Mouse (Mus musculus) adrenal gland, adult 8-10 months (tissue): ENCODE results near the gene Afg1l. TPM values are rescaled to one million over a fixed set of nuclear protein-coding genes. Genes with fewer than 3 reads are reported as not detected.

Source experiments
- DNase-seq: peaks from one replicate; pipeline ENCODE4 v3.0.0; 2022
- total RNA-seq, 4 experiments: library from RNA; stranded (reverse); gene quantifications; 2 replicates each; pipeline ENCODE4 v1.2.4; 2022

Gene Afg1l
- total RNA-seq, 4 experiments from 2014 or later = 16.8 to 21.0 (median 18.7) TPM

DNA sequence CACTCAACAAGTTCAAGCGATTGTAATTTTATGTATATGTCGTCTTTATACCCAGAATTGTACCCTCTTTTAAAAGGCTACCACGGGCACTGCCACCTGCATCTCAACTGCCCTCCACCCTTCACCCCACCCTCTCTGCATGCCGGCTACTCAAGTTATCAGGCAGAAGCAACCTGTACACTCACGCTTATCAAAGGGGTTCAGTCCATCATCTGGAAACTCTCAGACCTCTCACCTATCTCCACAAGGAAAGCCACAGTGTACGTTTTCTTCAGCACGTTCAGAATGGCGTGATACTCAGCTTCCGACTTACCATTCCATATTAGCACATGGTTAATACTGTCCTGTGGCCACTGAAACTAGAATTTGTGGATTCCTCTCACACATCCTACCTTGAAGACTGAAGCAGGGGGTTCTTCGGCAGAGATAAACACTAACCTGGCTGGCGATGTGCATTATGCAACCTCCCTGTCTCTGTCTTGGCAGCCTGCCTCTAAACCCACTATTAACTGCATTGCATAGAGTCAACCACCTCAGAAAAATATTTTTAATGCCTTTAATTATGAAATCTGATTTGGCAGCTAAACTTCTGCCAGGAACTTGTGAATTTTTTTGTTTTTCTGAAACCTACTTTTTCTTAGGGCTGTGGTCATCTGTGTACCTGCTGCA lies 213.2 kb downstream of the Afg1l start:
- DNase-seq = no peak

DNA sequence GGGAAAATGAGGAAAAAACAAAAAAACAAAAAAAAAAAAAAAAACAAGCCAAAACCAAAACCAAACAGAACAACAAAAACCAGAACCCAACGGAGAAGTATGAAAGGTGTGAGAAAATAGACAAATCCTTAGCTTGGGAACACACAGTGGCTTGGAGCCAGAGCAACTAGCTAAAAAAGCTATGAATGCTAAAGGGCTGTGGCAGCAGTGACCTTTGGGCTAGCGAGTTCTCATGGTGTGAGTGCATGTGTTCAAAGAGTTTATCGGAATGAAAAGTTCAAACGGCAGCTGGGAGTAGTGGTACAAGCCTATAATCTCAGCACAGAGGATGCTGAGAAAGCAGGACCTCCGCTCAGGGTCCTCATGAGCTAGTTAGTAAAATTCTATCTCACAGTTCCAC lies 214.2 kb downstream of the Afg1l start:
- DNase-seq = no peak

DNA sequence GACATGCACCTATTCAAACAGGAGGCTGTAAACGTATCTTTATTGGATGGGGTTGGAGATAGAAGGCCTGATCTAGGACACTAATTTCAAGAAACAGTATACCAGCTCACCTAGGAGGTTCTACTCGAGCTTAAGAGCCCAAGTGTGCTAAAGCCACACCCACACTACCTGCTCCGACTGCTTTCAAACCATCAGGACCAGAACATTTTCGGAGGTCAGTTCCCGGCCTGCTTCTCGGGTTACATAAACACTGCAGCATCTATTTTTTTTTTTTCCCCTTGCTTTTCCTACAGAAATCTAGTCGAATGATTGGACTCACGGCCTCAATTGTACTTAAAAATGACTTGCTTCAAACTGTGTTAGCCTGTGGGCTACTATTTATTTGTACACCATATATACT lies 214.7 kb downstream of the Afg1l start:
- no peak for DNase-seq

Other genes starting within 250 kb of the Afg1l start
- 10 to 100 TPM; 57.7 to 70.0 (median 65.4) TPM for gene Foxo3, start 201.8 kb downstream of the Afg1l start, total RNA-seq
- gene Snx3, start 23.5 kb upstream of the Afg1l start, total RNA-seq = 100 to 1,000 TPM; 200 to 230 (median 204) TPM
- not detected for gene Nr2e1, start 105.1 kb upstream of the Afg1l start, total RNA-seq
- gene Ostm1, start 105.3 kb upstream of the Afg1l start, total RNA-seq = 10 to 100 TPM; 31.6 to 39.0 (median 36.8) TPM